Mouse (Mus musculus): Measurements from ENCODE around the gene Olfr1197.

Gene Olfr1197

DNA sequence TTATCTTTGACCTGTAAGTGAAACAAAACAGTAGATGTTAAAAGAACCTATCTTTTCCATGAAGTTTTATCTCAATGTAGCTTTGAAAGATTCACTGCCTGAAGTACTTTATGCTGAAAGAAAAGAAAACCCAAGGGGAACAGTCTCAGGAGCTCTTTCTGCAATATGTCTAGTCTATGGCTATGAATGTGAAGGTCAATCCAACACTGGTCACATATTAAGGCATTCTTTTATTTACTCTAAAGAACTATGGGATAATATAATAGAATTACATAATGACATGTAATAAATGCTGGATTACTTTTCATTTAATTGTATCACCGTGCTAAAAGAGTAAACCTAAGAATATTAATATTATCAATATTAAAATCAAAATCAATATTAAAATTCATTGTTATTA, at the start of gene Olfr1197:
Olfr1197 (minus strand) TSS at position 101 of the 400 bp plus-strand sequence.
- no peak for DNase-seq (ENCODE audit: low read depth)

GRCm38 (mm10) chr2:88770388-88770787, 38.2 kb upstream of the Olfr1197 start, which contains the start of gene Olfr1200:
Gene Olfr1200 (minus strand): TSS chr2:88770488.
- DNase-seq (ENCODE audit: low read depth): no peak

DNA sequence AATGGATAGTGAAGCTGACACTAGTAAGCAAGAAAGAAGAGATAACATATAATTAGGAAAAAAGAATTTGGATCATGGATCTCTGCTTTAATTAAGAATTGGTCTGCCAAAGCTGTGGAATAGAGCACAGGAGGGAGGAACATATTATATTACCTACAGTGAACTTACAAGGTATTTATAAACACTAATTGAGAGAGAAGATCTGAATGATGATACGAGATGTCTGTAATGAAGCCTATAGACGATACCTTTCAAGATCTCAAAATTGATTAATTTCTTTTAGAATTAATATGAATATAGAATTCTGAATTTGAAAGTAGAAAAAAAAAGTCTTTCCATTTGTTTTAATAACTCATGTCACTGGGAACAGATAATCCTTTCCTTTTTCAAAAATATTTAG, 28.2 kb upstream of the Olfr1197 start, which contains the start of gene Olfr1199:
Olfr1199 (minus strand) TSS at position 101 of the 400 bp plus-strand sequence.
- no peak for DNase-seq (ENCODE audit: low read depth)

DNA sequence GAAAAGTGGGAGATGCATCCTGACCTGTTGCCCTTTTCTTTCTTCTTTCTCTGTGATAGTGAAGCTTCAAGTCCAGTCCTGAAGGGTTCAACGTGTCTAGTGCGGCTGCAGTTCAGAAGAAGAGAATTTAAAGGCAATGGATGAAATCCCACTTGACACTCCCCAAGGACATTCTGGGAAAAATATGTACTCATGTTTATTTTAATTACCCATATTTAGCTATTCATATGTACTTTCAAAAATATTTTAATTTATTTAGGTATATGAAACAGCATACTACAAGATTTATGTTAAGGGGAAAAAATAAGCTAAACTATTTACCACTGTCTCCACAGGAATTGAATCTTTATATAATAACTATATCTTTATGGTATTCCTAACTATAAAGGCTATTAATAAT, 19.1 kb upstream of the Olfr1197 start, which contains the start of gene Olfr1198:
Olfr1198 (minus strand) TSS at position 101 of the 400 bp plus-strand sequence.
- DNase-seq (ENCODE audit: low read depth): no peak

DNA sequence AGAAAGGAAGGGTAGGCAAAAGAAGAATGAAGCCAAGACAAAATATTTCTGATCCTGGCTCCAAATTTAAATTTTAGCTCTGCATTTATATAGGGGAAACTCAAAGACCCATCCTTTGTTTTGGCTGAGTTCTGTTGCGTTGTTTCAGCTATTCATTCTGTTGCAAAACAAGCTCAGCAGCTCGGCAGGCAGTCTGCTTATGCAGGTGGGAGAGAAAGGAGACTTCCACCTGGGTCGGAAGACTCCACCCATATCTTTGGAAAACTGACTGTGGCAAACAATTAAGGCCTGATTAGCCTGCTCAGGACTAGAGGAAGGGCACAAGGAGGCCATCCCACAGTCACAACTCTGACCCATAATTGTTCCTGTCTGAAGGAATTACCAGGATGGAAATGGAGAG, 11.2 kb upstream of the Olfr1197 start:
- no peak for DNase-seq (ENCODE audit: low read depth)

- no peak for DNase-seq (ENCODE audit: low read depth)
Observed at GRCm38 (mm10) chr2:88704497-88704896, 27.7 kb downstream of the Olfr1197 start, which contains the start of gene Olfr1196. Gene Olfr1196 (minus strand): TSS chr2:88704597.

DNA sequence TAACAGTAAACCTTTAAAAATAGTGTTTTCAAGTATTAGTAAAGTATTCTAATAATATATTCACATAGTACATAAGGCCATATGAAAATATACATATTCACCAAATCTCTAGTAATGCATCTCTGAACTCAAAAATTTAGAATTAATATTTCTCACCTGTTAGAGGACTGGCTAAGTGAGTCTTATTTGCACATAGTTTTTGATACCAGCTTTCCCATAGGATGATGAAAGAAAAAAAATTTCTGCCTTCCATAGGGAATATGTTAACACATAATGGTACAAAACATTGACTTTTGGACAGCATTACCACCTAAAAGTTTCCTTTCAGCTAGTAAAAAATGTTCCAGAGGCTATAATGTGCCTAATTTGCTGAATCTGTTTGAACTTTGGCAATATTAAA, 43.1 kb downstream of the Olfr1197 start, which contains the start of gene Olfr1195:
Olfr1195 (minus strand) TSS at position 101 of the 400 bp plus-strand sequence.
- no peak for DNase-seq (ENCODE audit: low read depth)

All from c-Kit-positive CD71-positive TER-119-negative erythroid progenitor cells, embryonic 14.5 days (primary cell).